Mouse (Mus musculus) lung, postnatal 36 days (tissue): ENCODE measurements at regions not wholly inside any gene's neighbourhood (a gene's known extent, or its start where the extent isn't known, plus 50 kb on each side); places are given as distances from the start of the nearest gene placed in this dataset.
"Not testable (repeated sequence)": the region's sequence is repeated elsewhere in the genome, so short reads cannot be mapped to it uniquely, and the experiment has no call there.

Experiments
- DNase-seq: peaks from one replicate; pipeline ENCODE4 v3.0.0; 2022; ENCODE audit warnings: mixed read lengths

- no peak for DNase-seq
Measured at GRCm38 (mm10) chrX:104931153-104931706, 74.2 kb upstream of the Magee2 start.

GRCm38 (mm10) chrX:104951587-104951986, 94.5 kb upstream of the Magee2 start:
- DNase-seq, result no peak

- not testable (repeated sequence) for DNase-seq
Measured at GRCm38 (mm10) chrX:104952809-104953208, 95.7 kb upstream of the Magee2 start.

GRCm38 (mm10) chrX:104953391-104953790, 96.3 kb upstream of the Magee2 start:
- DNase-seq, result not testable (repeated sequence)

GRCm38 (mm10) chrX:104978432-104978831, 101.1 kb upstream of the Pbdc1 start:
- no peak for DNase-seq

GRCm38 (mm10) chrX:105003260-105003659, 76.3 kb upstream of the Pbdc1 start:
- DNase-seq, result no peak

- DNase-seq, result peak; percentile 13
Measured at GRCm38 (mm10) chrX:105006445-105006844, 73.1 kb upstream of the Pbdc1 start.
